Mouse (Mus musculus): ENCODE data around the gene Igdcc3.

The Igdcc3 gene

DNA sequence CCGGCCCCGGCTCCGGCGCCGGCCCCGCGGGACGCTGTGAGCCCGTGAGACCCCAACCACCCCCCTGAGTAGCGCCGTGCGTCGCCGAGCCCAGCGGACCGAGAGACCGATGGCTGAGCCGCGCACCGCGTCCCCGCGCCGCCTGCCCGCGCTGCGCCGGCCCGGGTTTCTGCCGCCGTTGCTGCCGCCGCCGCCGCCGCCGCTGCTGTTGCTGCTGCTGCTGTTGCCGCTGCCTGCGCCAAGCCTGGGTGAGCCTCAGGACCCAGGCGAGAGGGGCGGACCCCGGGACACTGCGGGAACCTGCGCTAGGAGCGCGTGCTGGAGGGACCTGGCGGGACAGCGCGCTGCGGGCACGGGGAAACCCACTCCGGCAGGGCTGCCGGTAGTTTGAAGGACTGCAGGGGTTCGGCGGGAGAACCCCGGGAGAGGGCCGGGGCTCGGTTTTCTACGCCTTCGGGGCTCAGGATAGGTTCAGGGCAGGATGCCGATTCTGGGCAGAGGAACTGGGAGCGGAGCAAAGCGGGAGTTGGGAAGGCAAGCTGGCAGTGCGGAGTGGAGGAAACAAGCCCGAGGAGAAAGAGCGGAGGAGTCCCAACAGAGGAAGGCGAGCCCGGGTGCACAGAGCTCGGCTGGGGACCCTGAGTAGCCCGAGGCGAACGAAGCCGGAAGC, 452 bp downstream of the Igdcc3 start:
- DNase-seq, result peak; percentile 70

- no peak for DNase-seq
Observed at GRCm38 (mm10) chr9:65141976-65142318, 958 bp downstream of the Igdcc3 start.

GRCm38 (mm10) chr9:65142399-65142798, 1.4 kb downstream of the Igdcc3 start:
- DNase-seq, result no peak

DNA sequence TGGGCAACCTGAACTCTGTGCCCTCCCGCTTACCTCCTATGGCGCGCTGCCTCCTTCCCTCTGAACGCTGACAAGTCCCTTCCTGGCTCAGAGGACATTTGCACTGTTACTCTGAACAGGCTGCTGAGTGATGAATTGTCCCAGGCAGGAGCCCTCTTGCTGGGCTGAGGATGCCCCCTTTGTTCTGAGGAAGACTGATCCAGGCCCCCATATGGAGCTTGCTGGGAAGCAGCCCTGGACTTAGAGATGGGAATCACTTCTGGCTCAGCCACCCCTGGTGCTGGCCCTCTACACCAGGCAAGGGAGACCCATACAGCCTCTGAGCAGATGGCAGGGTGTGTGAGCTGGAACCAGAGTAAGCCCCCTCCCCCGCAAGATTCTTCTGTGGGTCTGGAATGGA, 5.0 kb downstream of the Igdcc3 start:
- no peak for DNase-seq

DNA sequence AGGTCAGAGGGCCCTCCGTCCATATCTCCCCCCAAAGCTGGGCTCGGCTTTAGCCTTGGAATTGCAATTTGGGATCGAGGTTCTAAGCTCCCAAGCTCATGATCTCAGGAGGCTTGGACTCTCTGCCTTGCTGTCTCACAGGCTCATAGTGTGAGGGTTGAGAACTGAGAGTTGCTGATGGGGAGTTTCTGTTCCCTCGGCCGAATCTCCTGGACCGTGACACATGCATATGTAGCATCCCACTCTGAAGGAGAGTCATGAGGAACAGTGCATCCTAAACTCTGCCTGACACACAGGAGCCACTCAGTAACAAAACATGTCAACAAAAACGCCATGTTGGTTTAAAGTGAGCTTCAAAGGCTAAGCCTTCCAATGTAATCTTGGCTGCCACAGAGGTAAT, 7.5 kb downstream of the Igdcc3 start:
- no peak for DNase-seq

DNA sequence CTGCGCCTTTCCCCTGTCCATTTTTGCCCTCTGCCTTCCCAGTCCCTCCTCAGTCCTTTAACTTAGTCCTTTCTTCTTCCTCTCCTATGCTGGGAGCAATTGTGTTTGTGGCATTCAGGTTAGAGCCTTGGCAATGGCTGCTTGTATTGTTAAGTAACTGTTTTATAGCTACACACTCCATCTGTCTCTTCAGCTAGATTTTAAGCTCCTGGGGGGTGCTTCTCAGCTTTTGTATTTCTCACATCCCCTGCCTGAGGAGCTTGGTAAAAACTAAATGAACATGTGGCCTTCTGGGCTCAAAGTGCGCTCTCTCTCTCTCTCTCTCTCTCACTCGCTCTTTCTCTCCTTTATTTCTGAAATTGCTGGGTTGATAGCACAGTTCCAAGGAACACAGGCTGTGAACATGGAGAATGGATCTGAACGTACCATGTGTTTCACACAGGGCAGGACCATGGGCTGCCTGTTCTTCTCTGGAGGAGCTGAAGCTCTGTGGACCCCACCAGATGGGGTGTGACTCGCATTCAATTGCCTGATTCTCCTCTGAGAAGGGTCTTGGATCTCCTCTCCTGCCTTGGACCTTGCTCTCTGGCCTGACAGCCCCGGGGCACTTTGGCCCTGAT, 11.8 kb downstream of the Igdcc3 start:
- no peak for DNase-seq

GRCm38 (mm10) chr9:65153331-65153711, 12.3 kb downstream of the Igdcc3 start:
- no peak for DNase-seq

- DNase-seq, result no peak
Observed at GRCm38 (mm10) chr9:65154692-65155455, 13.9 kb downstream of the Igdcc3 start.

DNA sequence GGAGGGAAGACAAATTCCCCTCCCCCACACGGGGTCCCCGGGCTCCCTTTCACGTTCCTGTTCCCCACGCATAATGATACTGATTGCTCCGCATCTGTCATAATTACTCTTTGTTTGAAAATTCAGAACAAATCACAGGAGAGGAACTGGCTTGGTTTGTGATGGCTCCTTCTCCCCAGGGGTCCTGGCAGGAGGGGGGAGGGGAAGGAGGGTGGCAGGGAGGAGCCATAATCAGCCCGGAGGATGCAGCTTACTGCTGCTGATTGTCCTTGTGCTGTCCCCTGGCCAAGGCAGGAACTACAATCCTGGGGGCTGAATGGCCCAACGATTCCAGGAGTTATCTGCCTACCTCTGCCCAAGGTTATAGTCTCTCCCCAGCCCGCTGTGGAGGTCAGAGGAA, 15.6 kb downstream of the Igdcc3 start:
- no peak for DNase-seq

GRCm38 (mm10) chr9:65157631-65158030, 16.6 kb downstream of the Igdcc3 start:
- DNase-seq, result no peak

GRCm38 (mm10) chr9:65161188-65161587, 20.2 kb downstream of the Igdcc3 start:
- DNase-seq, result no peak

GRCm38 (mm10) chr9:65161881-65162280, 20.9 kb downstream of the Igdcc3 start:
- DNase-seq, result no peak

GRCm38 (mm10) chr9:65162711-65163639, 22.0 kb downstream of the Igdcc3 start:
- peak; percentile 27 for DNase-seq

DNA sequence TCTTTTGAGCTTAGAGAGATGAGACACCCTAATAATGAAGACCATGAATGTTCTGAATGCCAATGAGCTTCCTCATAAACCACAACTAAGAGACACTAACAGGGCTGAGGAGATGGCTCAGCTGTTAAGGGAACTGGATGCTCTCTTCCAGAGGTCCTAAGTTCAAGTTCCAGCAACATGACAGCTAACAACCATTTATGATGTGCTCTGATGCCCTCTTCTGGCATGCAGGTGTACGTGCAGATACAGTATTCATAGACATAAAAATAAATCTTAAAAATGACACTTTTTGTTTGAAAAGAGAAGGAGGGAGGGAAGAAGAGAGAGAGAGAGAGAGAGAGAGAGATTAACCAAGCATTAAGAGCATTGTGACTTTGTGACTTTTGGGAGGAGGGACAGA, 23.9 kb downstream of the Igdcc3 start:
- DNase-seq, result no peak

DNA sequence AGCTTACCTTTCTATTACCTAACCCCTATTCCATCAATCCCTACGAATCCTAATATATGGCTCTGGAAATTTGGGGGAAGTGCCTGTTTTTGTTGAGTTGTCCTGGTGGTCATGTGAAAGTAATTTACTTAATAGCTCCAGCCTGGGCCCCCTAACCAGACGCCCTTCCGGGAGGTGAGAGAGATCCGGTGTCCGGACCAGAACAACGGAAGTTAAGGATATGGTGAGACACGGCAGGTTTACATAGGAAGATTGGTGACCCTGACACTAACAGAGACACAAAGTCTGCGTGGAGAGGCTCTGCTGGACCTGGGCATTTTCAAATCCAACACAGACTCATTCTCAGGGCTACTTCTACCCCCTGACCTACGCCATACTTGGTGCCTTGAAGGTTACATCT, 25.4 kb downstream of the Igdcc3 start:
- no peak for DNase-seq

DNA sequence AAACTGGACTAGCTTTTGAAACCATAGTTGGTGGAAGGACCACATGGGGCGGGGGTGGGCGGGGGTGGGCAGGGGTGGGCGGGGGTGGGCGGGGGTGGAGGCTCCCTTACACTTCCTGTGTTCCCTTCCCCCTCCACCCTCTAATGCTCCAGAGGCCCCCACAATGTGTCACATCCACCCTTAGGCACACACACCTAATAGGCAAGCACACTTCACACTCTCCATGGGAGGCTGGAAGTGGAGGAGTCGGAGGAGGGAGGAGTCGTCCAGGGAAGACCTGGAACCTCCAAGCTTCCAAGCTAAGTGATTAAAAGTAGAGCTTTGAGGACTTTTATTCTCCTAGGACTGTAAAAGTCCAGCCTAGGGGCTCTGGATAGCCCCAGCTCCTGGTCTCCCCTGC, 27.5 kb downstream of the Igdcc3 start:
- no peak for DNase-seq

DNA sequence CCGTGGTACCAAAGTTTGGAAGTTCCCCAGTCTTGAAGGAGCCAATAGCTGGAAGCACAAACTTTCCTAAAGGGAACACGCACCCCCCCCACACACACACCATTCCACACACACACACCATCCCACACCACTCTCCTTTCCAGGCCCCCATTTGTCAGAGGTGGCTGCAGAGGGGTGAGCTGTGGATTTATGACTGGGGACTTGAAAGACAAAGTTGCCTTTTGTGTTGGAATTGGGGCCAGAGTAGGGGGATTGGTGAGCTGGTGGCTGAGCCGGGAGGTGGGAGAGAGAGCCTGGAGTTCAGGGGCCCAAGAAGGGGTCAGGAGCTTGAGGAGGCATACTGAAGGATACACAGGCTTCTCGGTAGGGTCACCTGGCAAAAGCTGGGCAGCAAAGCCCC, 28.0 kb downstream of the Igdcc3 start:
- no peak for DNase-seq

GRCm38 (mm10) chr9:65172654-65173053, 31.7 kb downstream of the Igdcc3 start:
- no peak for DNase-seq

GRCm38 (mm10) chr9:65175234-65175938, 34.4 kb downstream of the Igdcc3 start:
- no peak for DNase-seq

- DNase-seq, result no peak
Observed at GRCm38 (mm10) chr9:65175939-65176871, 35.2 kb downstream of the Igdcc3 start.

DNA sequence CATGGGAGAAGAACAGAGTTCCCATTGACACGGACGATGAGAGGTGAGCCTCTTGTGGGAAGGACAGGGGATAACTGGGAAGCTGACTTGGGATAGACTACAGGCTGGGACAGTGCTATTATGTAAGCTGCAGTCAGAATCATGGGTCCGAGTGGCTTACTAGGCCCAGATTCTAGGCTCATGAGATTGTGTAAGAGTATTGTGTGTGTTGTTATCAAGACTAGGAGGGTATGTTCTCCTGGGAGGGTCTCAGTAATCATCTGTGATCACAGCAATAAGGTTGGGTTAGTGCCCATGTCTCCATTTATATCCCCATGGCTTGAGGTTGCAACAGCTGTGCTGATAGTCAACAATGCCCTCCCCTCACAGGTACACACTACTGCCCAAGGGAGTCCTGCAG, 36.5 kb downstream of the Igdcc3 start:
- no peak for DNase-seq

Measured in thymus, postnatal 4 days (tissue).